Mouse (Mus musculus): ENCODE results near the gene Mpdu1. TPM values are rescaled to one million over a fixed set of nuclear protein-coding genes. Genes with fewer than 3 reads are reported as not detected.
A peak's percentile ranks its signal among the peaks of the same experiment; 100 is the strongest.

The Mpdu1 gene
- polyA plus RNA-seq, 1 experiment from 2014 or later: 32.2 TPM

DNA sequence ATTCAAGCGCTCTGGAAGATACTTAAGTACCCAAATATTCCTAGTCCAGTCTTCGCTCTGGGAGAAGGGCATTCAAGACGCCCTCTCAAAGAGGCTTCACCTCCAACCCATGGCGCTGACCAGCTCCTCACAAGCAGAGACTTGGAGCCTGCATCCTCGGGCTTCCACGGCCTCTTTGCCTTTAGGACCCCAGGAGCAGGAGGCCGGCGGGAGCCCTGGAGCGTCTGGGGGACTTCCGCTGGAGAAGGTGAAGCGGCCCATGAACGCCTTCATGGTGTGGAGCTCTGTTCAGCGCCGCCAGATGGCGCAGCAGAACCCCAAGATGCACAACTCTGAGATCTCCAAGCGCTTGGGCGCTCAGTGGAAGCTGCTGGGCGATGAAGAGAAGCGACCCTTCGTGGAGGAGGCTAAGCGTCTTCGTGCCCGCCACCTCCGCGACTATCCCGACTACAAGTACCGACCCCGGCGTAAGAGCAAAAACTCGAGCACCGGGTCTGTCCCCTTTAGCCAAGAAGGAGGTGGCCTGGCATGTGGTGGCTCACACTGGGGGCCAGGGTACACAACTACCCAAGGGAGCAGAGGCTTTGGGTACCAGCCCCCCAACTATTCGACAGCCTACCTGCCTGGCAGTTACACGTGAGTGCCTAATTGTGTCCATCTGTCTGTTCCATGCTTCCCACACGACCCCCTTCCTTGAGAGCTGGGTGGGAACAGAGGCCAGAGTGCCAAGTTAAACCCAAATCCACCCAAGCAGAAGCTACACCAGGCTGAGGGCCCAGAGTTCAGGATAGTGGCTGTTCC is 7.0 kb downstream of the Mpdu1 start, which contains the start of gene Sox15:
Sox15 (plus strand) TSS at position 51 of the 801 bp plus-strand sequence.
- TF ChIP-seq CTCF (IDR thresholded peaks at IDR 0.05; ENCODE audit: low read depth): peak; percentile 84
- Histone ChIP-seq H3K9me3 (ENCODE audit: low read depth, low read length) (no peaks in the 10 kb centered on the region), H3K27ac (ENCODE audit: low read depth) (peak within 1 kb of the TSS; percentile 33; the same call in 1 of the 2 replicates), H3K36me3 (ENCODE audit: insufficient read depth) (peaks cover 72% of the 10 kb centered on the region), H3K4me3 (ENCODE audit: low read depth, low read length) (no peak within 1 kb of the TSS), H3K9ac (no peak within 1 kb of the TSS), H3K27me3 (ENCODE audit: insufficient read depth, low read length) (no peaks in the 10 kb centered on the region), H3K4me2 (peak within 1 kb of the TSS; percentile 32), H3K4me1 (ENCODE audit: insufficient read depth) (no peaks in the 10 kb centered on the region)
- ATAC-seq (ENCODE audit: insufficient read depth) (peak; percentile 83), DNase-seq (peak; percentile 93)
- 19% methylated on average over 34 of the region's 34 CpGs for WGBS

DNA sequence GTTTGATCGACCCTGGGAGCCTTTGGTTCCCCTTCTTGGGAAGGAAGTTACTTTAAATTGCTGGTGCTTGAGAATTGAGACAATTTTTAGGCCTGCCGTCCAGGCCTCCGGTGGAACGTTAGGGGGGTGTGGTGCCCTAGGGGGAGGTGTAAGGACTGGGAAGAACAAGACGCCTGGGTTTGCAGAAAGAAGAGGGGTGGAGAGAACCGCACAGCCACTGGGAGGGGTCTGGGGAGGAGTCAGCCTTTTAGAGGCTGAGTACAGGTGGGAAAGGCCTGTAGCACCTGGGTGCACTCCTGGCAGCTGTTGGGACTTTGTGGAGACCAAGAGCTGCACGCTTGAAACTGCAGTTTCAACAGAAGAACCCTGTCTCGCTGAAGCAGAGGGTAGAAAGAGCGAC is 7.7 kb downstream of the Mpdu1 start:
- no peak overlapping the region for H3K4me2 ChIP-seq
- no peaks in the 10 kb centered on the region for H3K27me3 ChIP-seq (ENCODE audit: insufficient read depth, low read length)
- DNase-seq (peak; percentile 21), ATAC-seq (ENCODE audit: insufficient read depth) (no peak)
- no peaks in the 10 kb centered on the region for H3K9me3 ChIP-seq (ENCODE audit: low read depth, low read length)
- WGBS: 28% methylated on average over 9 of the region's 9 CpGs
- no peak overlapping the region for H3K4me3 ChIP-seq (ENCODE audit: low read depth, low read length)
- no peak for TF ChIP-seq CTCF (IDR thresholded peaks at IDR 0.05; ENCODE audit: low read depth)
- H3K4me1 ChIP-seq (ENCODE audit: insufficient read depth): no peaks in the 10 kb centered on the region
- no peak overlapping the region for H3K9ac ChIP-seq
- peaks cover 75% of the 10 kb centered on the region for H3K36me3 ChIP-seq (ENCODE audit: insufficient read depth)
- peak overlapping the region; percentile 33; the same call in 1 of the 2 replicates for H3K27ac ChIP-seq (ENCODE audit: low read depth)

DNA sequence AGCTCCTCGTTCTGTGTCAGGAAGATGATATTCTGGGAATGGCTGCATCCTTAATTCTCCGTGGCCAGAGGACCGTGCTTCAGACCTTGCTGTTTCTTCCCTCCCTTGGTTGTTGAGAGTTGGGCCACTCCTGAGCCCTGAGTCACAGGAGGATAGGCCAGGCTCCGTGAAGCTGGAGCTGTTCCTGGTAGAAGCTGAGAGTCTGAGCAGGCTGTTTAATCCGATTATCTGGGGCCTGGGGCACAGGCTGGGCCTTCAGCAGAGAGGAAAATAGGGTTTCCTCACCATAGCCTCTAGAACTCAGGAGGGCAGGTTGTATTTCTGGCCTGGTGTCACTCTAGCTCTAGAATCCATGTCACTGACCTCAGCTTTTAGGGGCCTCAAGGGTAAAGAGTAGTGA is 9.0 kb downstream of the Mpdu1 start:
- peaks cover 81% of the 10 kb centered on the region for H3K36me3 ChIP-seq (ENCODE audit: insufficient read depth)
- DNase-seq: no peak
- no peaks in the 10 kb centered on the region for H3K9me3 ChIP-seq (ENCODE audit: low read depth, low read length)
- H3K4me2 ChIP-seq: no peak overlapping the region
- no peak overlapping the region for H3K27ac ChIP-seq (ENCODE audit: low read depth)
- H3K4me3 ChIP-seq (ENCODE audit: low read depth, low read length): no peak overlapping the region
- ATAC-seq (ENCODE audit: insufficient read depth): no peak
- H3K4me1 ChIP-seq (ENCODE audit: insufficient read depth): no peaks in the 10 kb centered on the region
- no peak overlapping the region for H3K9ac ChIP-seq
- TF ChIP-seq CTCF (IDR thresholded peaks at IDR 0.05; ENCODE audit: low read depth): no peak
- no peaks in the 10 kb centered on the region for H3K27me3 ChIP-seq (ENCODE audit: insufficient read depth, low read length)
- WGBS: 73% methylated on average over 5 of the region's 5 CpGs

DNA sequence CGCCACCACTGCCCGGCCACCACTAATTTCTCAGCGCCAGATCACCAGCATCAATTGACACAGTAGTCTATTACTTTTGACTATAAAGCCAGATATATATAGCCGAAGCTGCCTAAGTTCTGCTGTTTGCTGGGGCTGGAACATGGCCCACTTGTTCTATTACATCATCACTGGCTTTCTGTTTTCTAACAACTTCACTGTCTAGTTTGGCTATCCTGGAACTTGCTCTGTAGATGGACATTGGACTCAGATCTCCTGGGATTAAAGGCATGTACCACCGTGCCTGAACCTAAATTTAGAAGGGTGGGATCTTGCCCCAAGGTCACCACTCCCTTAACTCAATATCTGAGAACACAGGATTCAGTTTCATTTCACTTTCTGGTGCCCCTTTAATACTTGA is 16.6 kb downstream of the Mpdu1 start:
- TF ChIP-seq CTCF (IDR thresholded peaks at IDR 0.05; ENCODE audit: low read depth): no peak
- no peaks in the 10 kb centered on the region for H3K4me1 ChIP-seq (ENCODE audit: insufficient read depth)

DNA sequence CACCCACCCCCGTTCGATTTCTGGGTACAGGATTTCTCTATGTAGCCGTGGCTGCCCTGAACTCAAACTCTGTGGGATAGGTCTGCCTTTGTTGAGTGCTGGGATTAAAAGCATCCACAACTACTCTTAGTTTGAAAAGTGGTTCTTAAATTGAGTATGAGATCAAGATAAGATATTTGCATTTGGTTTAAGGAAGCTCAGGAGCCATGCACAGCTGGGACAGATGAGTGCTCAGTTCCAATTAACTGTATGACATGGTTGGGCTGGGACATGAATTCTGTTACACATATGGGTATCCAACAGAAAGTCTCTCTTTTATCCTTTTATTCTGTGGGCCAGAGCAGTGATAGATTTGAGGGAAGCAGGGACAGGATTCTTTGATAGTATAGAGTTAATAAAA is 27.0 kb downstream of the Mpdu1 start:
- WGBS: 66% methylated on average over 3 of the region's 3 CpGs
- H3K27me3 ChIP-seq (ENCODE audit: insufficient read depth, low read length): no peaks in the 10 kb centered on the region
- no peak for TF ChIP-seq CTCF (IDR thresholded peaks at IDR 0.05; ENCODE audit: low read depth)

More for the DNA sequence above, 16.6 kb downstream of the Mpdu1 start:
- Histone ChIP-seq H3K4me3 (ENCODE audit: low read depth, low read length) (no peak overlapping the region), H3K36me3 (ENCODE audit: insufficient read depth) (peaks cover 98% of the 10 kb centered on the region), H3K27me3 (ENCODE audit: insufficient read depth, low read length) (no peaks in the 10 kb centered on the region), H3K9me3 (ENCODE audit: low read depth, low read length) (no peaks in the 10 kb centered on the region), H3K9ac (no peak overlapping the region), H3K27ac (ENCODE audit: low read depth) (no peak overlapping the region), H3K4me2 (no peak overlapping the region)
- ATAC-seq (ENCODE audit: insufficient read depth) (no peak), DNase-seq (no peak)
- WGBS: 91% methylated on average over 5 of the region's 5 CpGs

DNA sequence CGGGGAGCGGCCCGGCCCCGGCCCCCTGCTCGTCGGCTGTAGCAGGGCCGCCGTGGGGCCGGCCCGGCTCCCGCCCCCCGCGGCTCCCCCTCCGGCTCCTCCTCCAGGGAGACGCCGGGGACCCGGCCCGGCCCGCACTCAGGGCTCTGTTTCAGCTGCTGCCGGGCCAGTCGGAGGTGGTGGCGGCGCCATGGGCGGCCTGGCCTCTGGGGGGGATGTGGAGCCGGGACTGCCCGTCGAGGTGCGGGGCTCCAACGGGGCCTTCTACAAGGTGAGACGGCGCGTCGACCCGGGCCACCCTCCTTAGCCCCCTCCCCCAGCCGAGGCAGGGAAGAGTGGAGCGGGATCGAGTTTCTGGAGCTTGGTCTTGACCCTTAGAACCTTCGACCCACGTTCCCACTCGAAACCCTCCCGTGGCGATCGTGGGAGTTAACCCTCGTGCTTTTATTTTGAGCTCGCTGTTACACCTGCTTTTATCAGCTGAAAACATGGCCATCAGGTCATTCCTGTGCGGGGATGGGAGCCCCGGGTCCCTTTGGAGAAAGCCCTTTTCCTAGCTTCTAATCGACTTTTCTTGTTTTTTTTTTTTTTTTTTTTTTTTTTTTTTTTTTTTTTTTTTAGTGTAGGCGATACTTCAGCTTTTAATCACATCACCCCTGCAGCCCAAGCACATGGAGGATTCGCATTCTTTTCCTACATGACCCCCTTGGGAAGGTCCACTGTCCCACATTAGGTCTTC is 29.1 kb downstream of the Mpdu1 start:
- Histone ChIP-seq H3K27ac (ENCODE audit: low read depth) (peak overlapping the region; percentile 97), H3K27me3 (ENCODE audit: insufficient read depth, low read length) (no peaks in the 10 kb centered on the region), H3K4me2 (peak overlapping the region; percentile 69), H3K9ac (peak overlapping the region; percentile 94), H3K4me3 (ENCODE audit: low read depth, low read length) (peak overlapping the region; percentile 93), H3K9me3 (ENCODE audit: low read depth, low read length) (no peaks in the 10 kb centered on the region), H3K4me1 (ENCODE audit: insufficient read depth) (peaks cover 11% of the 10 kb centered on the region), H3K36me3 (ENCODE audit: insufficient read depth) (peaks cover 12% of the 10 kb centered on the region; the same call in 1 of the 2 replicates)
- ATAC-seq (ENCODE audit: insufficient read depth): peak; percentile 71
- no peak for DNase-seq
- WGBS: under 1% methylated on average over 49 of the region's 50 CpGs
- no peak for TF ChIP-seq CTCF (IDR thresholded peaks at IDR 0.05; ENCODE audit: low read depth)

More for the DNA sequence above, 27.0 kb downstream of the Mpdu1 start:
- H3K9me3 ChIP-seq (ENCODE audit: low read depth, low read length): no peaks in the 10 kb centered on the region
- peak overlapping the region; percentile 24; the same call in 1 of the 2 replicates for H3K9ac ChIP-seq
- H3K4me1 ChIP-seq (ENCODE audit: insufficient read depth): peaks cover 11% of the 10 kb centered on the region
- peak overlapping the region; percentile 69 for H3K4me2 ChIP-seq
- H3K4me3 ChIP-seq (ENCODE audit: low read depth, low read length): no peak overlapping the region
- H3K36me3 ChIP-seq (ENCODE audit: insufficient read depth): peaks cover 30% of the 10 kb centered on the region
- no peak for DNase-seq
- no peak overlapping the region for H3K27ac ChIP-seq (ENCODE audit: low read depth)
- ATAC-seq (ENCODE audit: insufficient read depth): no peak
